Mouse (Mus musculus) kidney, embryonic 15.5 days (tissue): ENCODE data around the gene Spata9. TPM values are rescaled to one million over a fixed set of nuclear protein-coding genes. Genes with fewer than 3 reads are reported as not detected.

Source experiments
- ATAC-seq: fragments of 200-750 bp; cut with Nextera tagmentation; replicated peaks from 2 replicates; pipeline ENCODE4 v1.8.0; 2017; ENCODE audit warnings: moderate TSS enrichment; ENCODE audit not compliant: low FRiP score
- H3K27ac ChIP-seq: fragments of 300-500 bp; sonication (generic); 2 replicates; pipeline ENCODE4 v1.5.1; 2015; ENCODE audit warnings: mild to moderate bottlenecking, inconsistent platforms
- H3K27me3 ChIP-seq: fragments of 300-500 bp; sonication (generic); 2 replicates; pipeline ENCODE4 v1.6.1; 2015; ENCODE audit warnings: inconsistent platforms
- H3K36me3 ChIP-seq: fragments of 300-500 bp; sonication (generic); 2 replicates; pipeline ENCODE4 v1.6.1; 2015; ENCODE audit warnings: inconsistent platforms
- H3K4me1 ChIP-seq: fragments of 300-500 bp; sonication (generic); 2 replicates; pipeline ENCODE4 v1.6.1; 2015; ENCODE audit warnings: inconsistent platforms
- H3K4me2 ChIP-seq: fragments of 300-500 bp; sonication (generic); 2 replicates; pipeline ENCODE4 v1.6.1; 2015; ENCODE audit warnings: moderate library complexity, mild to moderate bottlenecking, inconsistent platforms
- H3K4me3 ChIP-seq: fragments of 300-500 bp; sonication (generic); replicated peaks from 2 replicates; pipeline ENCODE4 v1.5.1; 2015; ENCODE audit warnings: mild to moderate bottlenecking, inconsistent platforms
- H3K9ac ChIP-seq: fragments of 300-500 bp; sonication (generic); 2 replicates; pipeline ENCODE4 v1.6.1; 2015; ENCODE audit warnings: mild to moderate bottlenecking, inconsistent platforms
- H3K9me3 ChIP-seq: fragments of 300-500 bp; sonication (generic); replicated peaks from 2 replicates; pipeline ENCODE4 v1.6.1; 2016; ENCODE audit warnings: inconsistent platforms
- WGBS: fragments of 180-500 bp; shearing (Covaris S2); methylation state at CpG from one replicate; pipeline ENCODE4 v1.1.7; 2015; ENCODE audit warnings: mixed read lengths; 5-methylcytosine and 5-hydroxymethylcytosine counted together
- polyA plus RNA-seq: library from polyadenylated mRNA; unstranded; fragments of >200 nt; fragmentation: Nextera tagmentation; extraction: Ambion mirVana; gene quantifications from 2 replicates; pipeline ENCODE4 v1.2.1, GENCODE M21; 2015

Gene Spata9
- polyA plus RNA-seq, 1 experiment from 2014 or later, result 0.87 TPM

GRCm38 (mm10) chr13:76003272-76003671 is 36.3 kb downstream of the Spata9 start:
- no peaks in the 10 kb centered on the region for H3K27me3 ChIP-seq
- no peak overlapping the region for H3K4me2 ChIP-seq
- H3K4me1 ChIP-seq, result no peaks in the 10 kb centered on the region
- peaks cover 17% of the 10 kb centered on the region for H3K36me3 ChIP-seq
- H3K27ac ChIP-seq, result no peak overlapping the region
- no peak overlapping the region for H3K9ac ChIP-seq
- no peak for ATAC-seq
- WGBS, result 67% methylated on average over 3 of the region's 3 CpGs
- H3K9me3 ChIP-seq, result no peaks in the 10 kb centered on the region
- H3K4me3 ChIP-seq, result no peak overlapping the region

GRCm38 (mm10) chr13:76014511-76014910 is 47.6 kb downstream of the Spata9 start:
- H3K4me1 ChIP-seq, result peaks cover 6% of the 10 kb centered on the region
- H3K9ac ChIP-seq, result no peak overlapping the region
- H3K9me3 ChIP-seq, result no peaks in the 10 kb centered on the region
- 75% methylated on average over 2 of the region's 2 CpGs for WGBS
- no peak overlapping the region for H3K4me3 ChIP-seq
- no peak overlapping the region for H3K4me2 ChIP-seq
- ATAC-seq, result no peak
- no peaks in the 10 kb centered on the region for H3K27me3 ChIP-seq
- no peak overlapping the region for H3K27ac ChIP-seq
- no peaks in the 10 kb centered on the region; the same call in 1 of the 2 replicates for H3K36me3 ChIP-seq

GRCm38 (mm10) chr13:76017465-76017864 is 50.5 kb downstream of the Spata9 start:
- no peak for ATAC-seq
- Histone ChIP-seq H3K9me3 (no peaks in the 10 kb centered on the region), H3K4me1 (peaks cover 6% of the 10 kb centered on the region), H3K4me3 (peak overlapping the region; percentile 61), H3K9ac (peak overlapping the region; percentile 71), H3K4me2 (peak overlapping the region; percentile 58), H3K27me3 (no peaks in the 10 kb centered on the region), H3K27ac (peak overlapping the region; percentile 94), H3K36me3 (no peaks in the 10 kb centered on the region; the same call in 1 of the 2 replicates)
- WGBS, result 60% methylated on average over 4 of the region's 4 CpGs

GRCm38 (mm10) chr13:76017974-76018843 is 51.3 kb downstream of the Spata9 start, which contains the start of gene Rfesd:
Gene Rfesd (minus strand): TSS chr13:76018719.
- Histone ChIP-seq H3K27ac (peak within 1 kb of the TSS; percentile 94), H3K4me3 (peak within 1 kb of the TSS; percentile 61), H3K4me1 (peaks cover 6% of the 10 kb centered on the region), H3K9ac (peak within 1 kb of the TSS; percentile 71), H3K27me3 (no peaks in the 10 kb centered on the region), H3K36me3 (no peaks in the 10 kb centered on the region; the same call in 1 of the 2 replicates), H3K9me3 (no peaks in the 10 kb centered on the region), H3K4me2 (peak within 1 kb of the TSS; percentile 58)
- under 1% methylated on average over 50 of the region's 50 CpGs for WGBS
- peak; percentile 100 for ATAC-seq

GRCm38 (mm10) chr13:76018844-76019400 is 52.0 kb downstream of the Spata9 start:
- H3K9me3 ChIP-seq, result no peaks in the 10 kb centered on the region
- peaks cover 6% of the 10 kb centered on the region for H3K4me1 ChIP-seq
- peak overlapping the region; percentile 61 for H3K4me3 ChIP-seq
- H3K27ac ChIP-seq, result peak overlapping the region; percentile 94; the same call in 1 of the 2 replicates
- H3K27me3 ChIP-seq, result no peaks in the 10 kb centered on the region
- ATAC-seq, result peak; percentile 49
- H3K4me2 ChIP-seq, result peak overlapping the region; percentile 58
- no peak overlapping the region for H3K9ac ChIP-seq
- WGBS, result 47% methylated on average over 5 of the region's 5 CpGs
- H3K36me3 ChIP-seq, result no peaks in the 10 kb centered on the region

GRCm38 (mm10) chr13:76021782-76022181 is 54.8 kb downstream of the Spata9 start:
- Histone ChIP-seq H3K36me3 (no peaks in the 10 kb centered on the region), H3K27me3 (no peaks in the 10 kb centered on the region), H3K4me2 (no peak overlapping the region), H3K27ac (no peak overlapping the region), H3K4me3 (no peak overlapping the region), H3K4me1 (peaks cover 6% of the 10 kb centered on the region), H3K9ac (no peak overlapping the region), H3K9me3 (no peaks in the 10 kb centered on the region)
- 88% methylated on average over 2 of the region's 2 CpGs for WGBS
- ATAC-seq, result no peak

- no peaks in the 10 kb centered on the region for H3K27me3 ChIP-seq
- no peak overlapping the region for H3K9ac ChIP-seq
- WGBS, result 54% methylated on average over 3 of the region's 3 CpGs
- no peaks in the 10 kb centered on the region for H3K36me3 ChIP-seq
- no peaks in the 10 kb centered on the region for H3K4me1 ChIP-seq
- H3K4me2 ChIP-seq, result no peak overlapping the region
- no peaks in the 10 kb centered on the region for H3K9me3 ChIP-seq
- no peak for ATAC-seq
- no peak overlapping the region for H3K27ac ChIP-seq
- H3K4me3 ChIP-seq, result no peak overlapping the region
Observed at GRCm38 (mm10) chr13:76024588-76024987, 57.6 kb downstream of the Spata9 start.

GRCm38 (mm10) chr13:76042455-76042854 is 75.5 kb downstream of the Spata9 start:
- H3K4me2 ChIP-seq, result no peak overlapping the region
- H3K36me3 ChIP-seq, result no peaks in the 10 kb centered on the region
- no peaks in the 10 kb centered on the region for H3K9me3 ChIP-seq
- ATAC-seq, result peak; percentile 40; the same call in 1 of the 2 replicates
- no peaks in the 10 kb centered on the region for H3K27me3 ChIP-seq
- no peak overlapping the region for H3K4me3 ChIP-seq
- no peaks in the 10 kb centered on the region for H3K4me1 ChIP-seq
- H3K27ac ChIP-seq, result no peak overlapping the region
- no peak overlapping the region for H3K9ac ChIP-seq
- 52% methylated on average over 1 of the region's 1 CpGs for WGBS

GRCm38 (mm10) chr13:76044971-76045370 is 78.0 kb downstream of the Spata9 start:
- Histone ChIP-seq H3K9ac (no peak overlapping the region), H3K4me1 (no peaks in the 10 kb centered on the region), H3K9me3 (no peaks in the 10 kb centered on the region), H3K27ac (no peak overlapping the region), H3K27me3 (no peaks in the 10 kb centered on the region), H3K36me3 (no peaks in the 10 kb centered on the region), H3K4me3 (no peak overlapping the region), H3K4me2 (no peak overlapping the region)
- no peak for ATAC-seq

Other genes with a start within 250 kb of the Spata9 start
- 38.6 and 43.3 TPM in 2 replicates for gene Glrx, start 127.3 kb upstream of the Spata9 start, polyA plus RNA-seq
- gene Rhobtb3, start 23.2 kb upstream of the Spata9 start, polyA plus RNA-seq, result 37.5 and 40.9 TPM in 2 replicates
- gene Rfesd, start 51.6 kb downstream of the Spata9 start, polyA plus RNA-seq, result 18.9 and 20.2 TPM in 2 replicates
- gene Gpr150, start 89.8 kb downstream of the Spata9 start, polyA plus RNA-seq, result 0.44 and 0.60 TPM in 2 replicates
- 9.3 and 10.5 TPM in 2 replicates for gene Arsk, start 131.5 kb downstream of the Spata9 start, polyA plus RNA-seq
- 13.3 and 15.7 TPM in 2 replicates for gene Ttc37, start 131.6 kb downstream of the Spata9 start, polyA plus RNA-seq